Mouse (Mus musculus) MN1 (cell line): ENCODE data around the gene Atp5e.

Experiments used
- DNase-seq: peaks from one replicate; pipeline ENCODE4 v3.0.0-alpha.2; 2016; ENCODE audit warnings: low spot score

Gene Atp5e

DNA sequence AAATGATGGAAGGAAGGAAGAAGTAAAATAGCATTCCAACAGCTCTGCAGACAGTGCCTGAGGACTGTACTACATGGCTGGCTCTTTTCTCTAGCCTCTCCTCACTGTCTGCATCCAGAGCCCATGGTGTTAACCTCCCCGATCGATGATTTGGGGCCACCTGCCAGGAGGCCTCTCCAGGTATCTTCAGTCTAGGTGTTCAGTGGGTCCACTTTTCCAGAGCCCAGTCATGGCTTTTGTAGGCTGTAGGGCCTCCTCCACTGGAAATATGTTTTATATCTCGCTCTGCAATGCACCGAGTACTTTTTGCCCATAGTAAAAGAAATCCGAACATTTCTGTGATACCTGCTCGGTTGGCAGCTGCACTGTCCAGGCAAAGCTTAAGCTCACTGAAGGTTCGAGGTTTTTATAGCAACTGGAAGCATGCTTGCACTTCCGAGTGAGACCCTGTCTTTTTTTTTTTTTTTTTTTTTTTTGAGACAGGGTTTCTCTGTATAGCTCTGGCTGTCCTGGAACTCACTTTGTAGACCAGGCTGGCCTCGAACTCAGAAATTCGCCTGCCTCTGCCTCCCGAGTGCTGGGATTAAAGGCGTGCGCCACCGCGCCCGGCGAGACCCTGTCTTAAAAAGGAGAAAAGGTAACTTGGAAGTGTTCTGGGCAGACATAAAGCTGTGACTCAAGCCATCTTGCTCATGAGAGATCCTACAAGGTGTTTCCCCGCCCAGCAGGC is 48.7 kb downstream of the Atp5e start:
- DNase-seq, result no peak

DNA sequence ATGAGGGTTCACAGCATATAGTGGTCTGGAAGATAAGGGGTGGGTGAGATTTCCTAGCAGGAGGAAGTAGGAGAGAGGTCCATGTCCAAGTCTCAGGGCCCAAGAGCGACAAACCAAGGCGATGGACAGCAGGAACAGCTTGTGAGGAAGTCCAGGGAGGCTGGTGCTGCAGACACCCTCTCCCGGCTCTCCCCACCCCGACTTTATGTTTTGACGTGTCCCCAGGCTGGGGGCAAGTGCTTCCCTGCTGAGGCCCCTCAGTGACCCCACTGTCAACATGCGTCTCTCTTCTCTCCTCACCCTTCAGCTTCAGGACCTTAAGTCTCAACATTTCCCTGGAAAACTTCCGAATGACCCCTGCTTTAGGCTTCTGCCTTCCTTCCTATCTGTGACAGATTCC is 50.8 kb downstream of the Atp5e start:
- DNase-seq, result no peak
